Mouse (Mus musculus) left cerebral cortex, postnatal 14 days (tissue): ENCODE results near the gene Serac1. TPM values are rescaled to one million over a fixed set of nuclear protein-coding genes. Genes with fewer than 3 reads are reported as not detected.
"Not testable (repeated sequence)": the region's sequence is repeated elsewhere in the genome, so short reads cannot be mapped to it uniquely, and the experiment has no call there.

ENCODE experiments used
- DNase-seq, 2 experiments: peaks; one replicate each; pipeline ENCODE4 v3.0.0; 2021 to 2022; ENCODE audit warnings: low spot score in 2 of 2, mixed read lengths in 1 of 2
- intact Hi-C: fragments of 180-260 bp; cut with DNase I; formaldehyde crosslinking; loops from one replicate; pipeline ENCODE4 v1.15.1; 2025
- total RNA-seq, 2 experiments: library from RNA; stranded (reverse); gene quantifications; 2 replicates each; pipeline ENCODE4 v1.2.3; 2021

Serac1 gene
- total RNA-seq, 2 experiments from 2014 or later: 15.5 to 16.3 TPM

- intact Hi-C loops: no loop called here
- no peak for DNase-seq
Observed at GRCm38 (mm10) chr17:6073405-6073804, 6.1 kb downstream of the Serac1 start.

- intact Hi-C loops: no loop called here
- DNase-seq: no peak
Observed at GRCm38 (mm10) chr17:6069866-6070265, 9.7 kb downstream of the Serac1 start.

- intact Hi-C loops: no loop called here
- no peak for DNase-seq
Observed at GRCm38 (mm10) chr17:6067613-6068012, 11.9 kb downstream of the Serac1 start.

- DNase-seq: no peak
Observed at GRCm38 (mm10) chr17:6066021-6066420, 13.5 kb downstream of the Serac1 start.

GRCm38 (mm10) chr17:6063532-6063931, 16.0 kb downstream of the Serac1 start:
- intact Hi-C loops: no loop called here
- no peak for DNase-seq

More at GRCm38 (mm10) chr17:6066021-6066420, 13.5 kb downstream of the Serac1 start:
- intact Hi-C loops: no loop called here

GRCm38 (mm10) chr17:6062793-6063192, 16.7 kb downstream of the Serac1 start:
- DNase-seq: no peak
- intact Hi-C loops: no loop called here

- intact Hi-C loops: no loop called here
- DNase-seq: peak; percentile 65 to 78
Observed at GRCm38 (mm10) chr17:6054934-6055355, 24.6 kb downstream of the Serac1 start.

DNA sequence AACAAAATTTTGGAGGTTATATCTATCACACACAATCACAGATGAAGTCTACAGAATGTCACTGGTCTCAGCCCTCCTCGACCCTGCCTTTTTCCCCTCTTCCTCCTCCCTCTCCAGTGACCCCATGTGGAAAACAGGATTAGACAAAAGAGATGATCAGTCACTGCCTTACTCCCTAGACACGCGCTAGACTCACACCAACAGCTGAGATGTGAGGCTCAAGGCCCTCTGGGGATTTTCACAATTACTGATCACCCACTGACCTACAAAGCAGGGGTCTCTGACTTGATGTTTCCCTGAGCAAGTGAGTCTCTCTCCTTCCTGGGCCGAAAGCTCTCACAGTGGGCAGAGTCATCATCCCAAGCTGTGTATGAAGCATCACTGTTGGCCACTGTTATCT, 26.7 kb downstream of the Serac1 start:
- DNase-seq: no peak
- intact Hi-C loops: no loop called here

- no peak for DNase-seq
- intact Hi-C loops: no loop called here
Observed at GRCm38 (mm10) chr17:6037507-6037906, 42.0 kb downstream of the Serac1 start.

GRCm38 (mm10) chr17:6036872-6037271, 42.7 kb downstream of the Serac1 start:
- intact Hi-C loops: no loop called here
- no peak for DNase-seq

DNA sequence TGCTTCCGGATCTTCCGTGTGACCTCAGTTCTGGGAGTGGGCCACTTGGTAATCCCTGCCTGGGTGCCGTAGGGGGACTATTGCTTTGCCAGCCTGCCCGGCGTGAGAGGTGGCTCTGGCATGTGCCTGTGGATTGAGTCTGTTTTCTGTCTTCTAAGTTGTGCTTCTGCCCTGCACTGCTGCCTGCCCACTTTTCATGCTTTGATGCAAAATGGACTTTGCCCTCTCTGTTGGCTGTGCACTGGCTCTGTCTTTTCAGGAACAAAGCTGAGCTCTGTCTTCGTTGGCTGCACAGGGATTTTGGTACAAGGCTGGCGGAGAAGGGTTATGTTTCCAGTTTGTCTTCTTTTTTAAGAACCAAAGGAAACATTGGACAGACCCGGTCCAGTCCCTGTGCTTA, 43.1 kb downstream of the Serac1 start:
- intact Hi-C loops: no loop called here
- DNase-seq: no peak

DNA sequence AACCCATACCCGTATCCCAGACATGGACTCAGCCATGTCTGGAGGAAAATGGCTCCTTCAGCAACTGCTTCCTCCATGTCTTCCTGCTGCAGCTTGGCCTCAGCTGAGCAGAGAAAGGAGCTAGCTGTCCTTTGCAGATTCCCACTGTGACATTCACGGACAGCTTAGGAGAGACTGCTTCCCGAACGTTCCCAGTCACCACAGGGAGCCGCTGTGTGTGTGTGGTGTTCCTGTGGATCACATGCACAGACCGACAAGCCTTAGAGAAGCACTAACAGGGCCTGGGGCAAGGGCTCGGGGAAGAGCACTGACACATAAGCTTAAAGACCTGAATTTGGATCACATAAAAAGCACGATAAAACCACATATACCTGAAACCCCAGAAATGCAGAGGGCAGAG, 43.9 kb downstream of the Serac1 start:
- intact Hi-C loops: no loop called here
- DNase-seq: no peak

- intact Hi-C loops: no loop called here
- DNase-seq: no peak
Observed at GRCm38 (mm10) chr17:6025831-6026230, 53.7 kb downstream of the Serac1 start.

DNA sequence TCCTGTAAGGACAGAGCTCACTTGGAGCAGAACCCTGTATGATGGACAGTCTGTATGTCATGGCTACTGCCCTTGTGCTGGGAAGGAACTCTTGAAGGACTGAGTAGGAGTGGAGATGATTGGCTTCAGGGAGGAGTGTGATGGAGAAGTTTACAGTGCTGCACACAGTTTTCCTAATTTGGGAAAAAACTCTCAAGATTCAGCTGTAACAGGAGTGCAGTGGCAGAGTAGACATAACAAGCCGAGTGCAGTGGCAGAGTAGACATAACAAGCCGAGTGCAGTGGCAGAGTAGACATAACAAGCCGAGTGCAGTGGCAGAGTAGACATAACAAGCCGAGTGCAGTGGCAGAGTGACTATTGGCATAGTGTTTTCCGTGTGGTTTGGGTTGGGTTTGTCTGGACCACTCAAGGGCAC, 58.2 kb downstream of the Serac1 start:
- intact Hi-C loops, DNase-seq: not testable (repeated sequence)

DNA sequence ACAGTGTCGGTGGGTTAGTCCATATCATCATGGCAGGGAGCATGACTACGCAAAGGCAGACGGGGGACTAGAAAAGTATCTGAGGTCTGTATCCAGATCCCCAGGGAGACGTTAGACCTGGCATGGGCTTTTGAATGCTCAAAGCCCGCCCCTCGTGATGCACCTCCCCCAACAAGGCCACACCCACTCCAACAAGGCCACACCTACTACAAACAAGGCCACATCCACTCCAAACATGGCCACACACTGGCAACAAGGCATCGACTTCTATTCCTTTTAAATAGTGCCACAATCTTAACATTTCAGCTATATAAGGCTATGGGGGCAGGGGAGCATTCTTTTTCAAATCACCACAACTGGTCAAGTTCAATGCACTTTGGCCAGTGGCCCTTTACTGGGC, 58.9 kb downstream of the Serac1 start:
- intact Hi-C loops: no loop called here
- no peak for DNase-seq

DNA sequence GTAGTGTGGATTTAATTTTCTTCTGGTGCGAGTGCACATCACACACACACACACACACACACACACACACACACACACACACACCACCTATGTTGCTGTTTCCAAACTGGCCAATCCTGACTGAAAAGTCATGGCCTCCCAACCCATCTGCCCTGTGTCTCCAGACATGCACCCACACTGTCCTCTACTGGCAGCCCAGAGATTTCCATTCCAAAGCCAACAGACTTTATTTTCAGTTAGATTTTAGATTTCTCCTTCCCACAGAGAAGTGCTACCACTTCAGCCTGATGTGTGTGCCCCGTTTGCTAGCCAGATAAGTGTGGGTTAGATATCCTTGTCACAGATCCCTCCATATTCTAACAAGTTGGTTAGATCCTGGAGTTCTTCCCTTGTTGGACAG, 59.8 kb downstream of the Serac1 start:
- intact Hi-C loops: loop anchor here (10.0 kb wide), 1 partner anchor 225 kb away; no protein-coding TSS in a partner anchor
- DNase-seq: peak; percentile 39 to 56

DNA sequence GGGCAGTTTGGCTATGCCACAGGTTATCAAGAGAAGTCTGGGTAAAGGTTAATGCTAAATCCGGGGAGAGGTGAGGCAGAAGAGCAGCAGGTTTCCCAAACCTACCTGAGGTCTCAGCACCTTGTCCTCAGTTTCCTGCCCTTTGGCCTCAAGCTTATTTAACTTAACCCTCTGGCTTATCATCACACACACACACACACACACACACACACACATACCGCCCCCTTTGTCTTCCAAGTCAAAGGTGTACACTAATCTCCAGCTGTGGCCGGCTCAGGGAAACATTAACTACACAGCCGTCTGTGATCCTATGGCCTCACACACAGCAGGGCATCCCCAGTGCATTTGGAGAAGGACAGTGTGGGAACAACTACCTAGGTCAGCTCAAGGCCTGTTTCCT, 61.2 kb downstream of the Serac1 start:
- intact Hi-C loops: loop anchor here (10.0 kb wide), 1 partner anchor 224 kb away; no protein-coding TSS in a partner anchor
- DNase-seq: no peak

GRCm38 (mm10) chr17:6017268-6017667, 62.3 kb downstream of the Serac1 start:
- intact Hi-C loops: loop anchor here (2.0 to 10.0 kb wide), 2 partner anchors 76 to 222 kb away; partner anchors contain the start of gene Synj2
- DNase-seq: no peak

- intact Hi-C loops: loop anchor here (2.0 to 10.0 kb wide), 2 partner anchors 75 to 221 kb away; partner anchors contain the start of gene Synj2
- no peak for DNase-seq
Observed at GRCm38 (mm10) chr17:6016213-6016780, 63.2 kb downstream of the Serac1 start.

DNA sequence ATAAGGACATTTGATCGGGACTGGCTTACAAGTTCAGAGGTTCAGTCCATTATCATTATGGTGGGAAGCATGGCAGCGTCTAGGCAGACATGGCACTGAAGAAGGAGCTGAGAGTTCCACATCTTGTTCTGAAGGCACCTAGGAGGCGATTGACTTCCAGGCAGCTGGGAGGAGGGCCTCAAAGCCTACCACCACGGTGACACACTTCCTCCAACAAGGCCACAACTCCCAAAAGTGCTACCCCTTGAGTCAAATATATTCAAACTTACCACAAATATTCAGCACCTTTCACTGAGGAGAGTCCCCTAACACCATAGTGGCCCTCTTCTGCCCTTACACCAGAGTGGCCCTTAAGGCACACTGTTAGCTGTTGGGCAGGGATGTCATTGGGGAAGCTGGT, 64.6 kb downstream of the Serac1 start:
- intact Hi-C loops: loop anchor here (10.0 kb wide), 1 partner anchor 220 kb away; no protein-coding TSS in a partner anchor
- DNase-seq: no peak

GRCm38 (mm10) chr17:6013079-6013478, 66.5 kb downstream of the Serac1 start:
- intact Hi-C loops: loop anchor here (10.0 kb wide), 1 partner anchor 218 kb away; no protein-coding TSS in a partner anchor
- DNase-seq: no peak
